Mouse (Mus musculus): ENCODE results near the gene Mylip. TPM values are rescaled to one million over a fixed set of nuclear protein-coding genes. Genes with fewer than 3 reads are reported as not detected.

Gene Mylip
- polyA plus RNA-seq, 1 experiment from 2014 or later, result 5.3 TPM

DNA sequence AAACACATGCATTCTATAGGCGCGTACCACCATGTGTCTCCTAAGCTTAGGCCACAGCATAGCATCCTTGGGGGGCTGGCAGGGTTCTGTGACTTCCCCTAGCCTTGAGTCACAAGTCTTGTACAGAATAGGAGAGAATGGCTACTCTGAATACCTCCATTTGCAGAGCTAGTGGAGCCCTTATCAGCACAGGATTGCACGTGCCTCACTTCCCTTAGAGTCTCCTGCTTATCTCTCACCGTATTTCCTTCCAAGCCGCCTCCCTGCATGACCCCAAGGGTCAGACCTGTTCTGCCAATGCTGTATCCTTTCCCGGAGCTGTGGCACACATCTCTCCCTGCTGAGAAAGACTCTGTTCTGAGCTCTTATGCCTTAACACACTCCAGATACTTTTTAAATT, 17.2 kb downstream of the Mylip start:
- DNase-seq (ENCODE audit: low spot score), result no peak
- 44% methylated on average over 6 of the region's 6 CpGs for WGBS
- peaks cover 74% of the 10 kb centered on the region for H3K36me3 ChIP-seq (ENCODE audit: control insufficient read depth, insufficient read depth, low read length)
- no peaks in the 10 kb centered on the region for H3K27me3 ChIP-seq (replicated peaks; ENCODE audit: control insufficient read depth, insufficient read depth, low read length)
- H3K9ac ChIP-seq (ENCODE audit: low read length), result no peak overlapping the region
- no peak overlapping the region for H3K4me2 ChIP-seq (ENCODE audit: low read length)
- no peak overlapping the region for H3K27ac ChIP-seq (ENCODE audit: low read depth)
- ATAC-seq (replicated peaks; ENCODE audit: low FRiP score, low TSS enrichment, low read depth), result no peak
- no peaks in the 10 kb centered on the region for H3K4me1 ChIP-seq (replicated peaks; ENCODE audit: control insufficient read depth, insufficient read depth, low read length)
- no peaks in the 10 kb centered on the region for H3K9me3 ChIP-seq (ENCODE audit: control insufficient read depth, low read length)
- no peak overlapping the region for H3K4me3 ChIP-seq (ENCODE audit: low read depth, low read length)

DNA sequence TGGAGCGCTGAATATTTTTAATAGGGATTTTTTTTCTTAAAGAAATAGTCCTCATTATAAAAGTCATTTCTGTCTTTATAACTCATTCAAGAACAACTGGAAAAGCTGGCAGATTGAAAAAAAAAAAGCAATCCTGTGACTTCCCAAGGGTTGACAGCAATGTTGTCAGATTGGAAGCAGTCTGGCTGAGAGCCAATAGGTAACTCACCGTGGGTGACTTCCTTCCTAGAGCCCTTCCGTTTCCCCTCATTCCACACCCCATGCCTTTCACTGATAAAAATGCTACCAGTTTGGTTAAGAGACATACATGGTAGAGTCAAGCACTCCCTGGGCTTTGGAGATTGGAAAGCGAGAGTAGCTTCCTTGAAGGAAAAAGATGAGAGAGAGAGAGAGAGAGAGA, 21.4 kb downstream of the Mylip start:
- H3K9me3 ChIP-seq (ENCODE audit: control insufficient read depth, low read length), result no peaks in the 10 kb centered on the region
- DNase-seq (ENCODE audit: low spot score) (no peak), ATAC-seq (replicated peaks; ENCODE audit: low FRiP score, low TSS enrichment, low read depth) (no peak)
- peaks cover 72% of the 10 kb centered on the region for H3K36me3 ChIP-seq (ENCODE audit: control insufficient read depth, insufficient read depth, low read length)
- no peaks in the 10 kb centered on the region for H3K27me3 ChIP-seq (replicated peaks; ENCODE audit: control insufficient read depth, insufficient read depth, low read length)
- H3K4me1 ChIP-seq (replicated peaks; ENCODE audit: control insufficient read depth, insufficient read depth, low read length), result peaks cover 5% of the 10 kb centered on the region; the same call in 1 of the 2 replicates
- no peak overlapping the region for H3K9ac ChIP-seq (ENCODE audit: low read length)
- 81% methylated on average over 4 of the region's 4 CpGs for WGBS
- no peak overlapping the region for H3K27ac ChIP-seq (ENCODE audit: low read depth)
- no peak overlapping the region for H3K4me3 ChIP-seq (ENCODE audit: low read depth, low read length)
- H3K4me2 ChIP-seq (ENCODE audit: low read length), result no peak overlapping the region

- 100% methylated on average over 1 of the region's 1 CpGs for WGBS
- ATAC-seq (replicated peaks; ENCODE audit: low FRiP score, low TSS enrichment, low read depth) (no peak), DNase-seq (ENCODE audit: low spot score) (no peak)
- Histone ChIP-seq H3K27me3 (replicated peaks; ENCODE audit: control insufficient read depth, insufficient read depth, low read length) (no peaks in the 10 kb centered on the region), H3K27ac (ENCODE audit: low read depth) (no peak overlapping the region), H3K4me3 (ENCODE audit: low read depth, low read length) (no peak overlapping the region), H3K4me2 (ENCODE audit: low read length) (no peak overlapping the region), H3K36me3 (ENCODE audit: control insufficient read depth, insufficient read depth, low read length) (peaks cover 51% of the 10 kb centered on the region), H3K9me3 (ENCODE audit: control insufficient read depth, low read length) (no peaks in the 10 kb centered on the region), H3K4me1 (replicated peaks; ENCODE audit: control insufficient read depth, insufficient read depth, low read length) (peaks cover 13% of the 10 kb centered on the region), H3K9ac (ENCODE audit: low read length) (no peak overlapping the region)
Observed at GRCm38 (mm10) chr13:45413066-45413465, 23.5 kb downstream of the Mylip start.

- Histone ChIP-seq H3K4me1 (replicated peaks; ENCODE audit: control insufficient read depth, insufficient read depth, low read length) (peaks cover 13% of the 10 kb centered on the region), H3K4me3 (ENCODE audit: low read depth, low read length) (no peak overlapping the region), H3K27me3 (replicated peaks; ENCODE audit: control insufficient read depth, insufficient read depth, low read length) (no peaks in the 10 kb centered on the region), H3K36me3 (ENCODE audit: control insufficient read depth, insufficient read depth, low read length) (peaks cover 41% of the 10 kb centered on the region), H3K27ac (ENCODE audit: low read depth) (no peak overlapping the region), H3K9me3 (ENCODE audit: control insufficient read depth, low read length) (no peaks in the 10 kb centered on the region), H3K4me2 (ENCODE audit: low read length) (no peak overlapping the region), H3K9ac (ENCODE audit: low read length) (no peak overlapping the region)
- no peak for ATAC-seq (replicated peaks; ENCODE audit: low FRiP score, low TSS enrichment, low read depth)
- DNase-seq (ENCODE audit: low spot score), result no peak
- 70% methylated on average over 9 of the region's 9 CpGs for WGBS
Observed at GRCm38 (mm10) chr13:45414031-45414430, 24.5 kb downstream of the Mylip start.

- Histone ChIP-seq H3K27ac (ENCODE audit: low read depth) (peak overlapping the region; percentile 41; the same call in 1 of the 2 replicates), H3K27me3 (replicated peaks; ENCODE audit: control insufficient read depth, insufficient read depth, low read length) (no peaks in the 10 kb centered on the region), H3K4me2 (ENCODE audit: low read length) (peak overlapping the region; percentile 23; the same call in 1 of the 2 replicates), H3K4me3 (ENCODE audit: low read depth, low read length) (no peak overlapping the region), H3K9me3 (ENCODE audit: control insufficient read depth, low read length) (no peaks in the 10 kb centered on the region), H3K36me3 (ENCODE audit: control insufficient read depth, insufficient read depth, low read length) (peaks cover 17% of the 10 kb centered on the region), H3K9ac (ENCODE audit: low read length) (no peak overlapping the region), H3K4me1 (replicated peaks; ENCODE audit: control insufficient read depth, insufficient read depth, low read length) (peaks cover 13% of the 10 kb centered on the region)
- ATAC-seq (replicated peaks; ENCODE audit: low FRiP score, low TSS enrichment, low read depth) (no peak), DNase-seq (ENCODE audit: low spot score) (no peak)
- 43% methylated on average over 14 of the region's 14 CpGs for WGBS
Observed at GRCm38 (mm10) chr13:45416621-45417057, 27.1 kb downstream of the Mylip start.

DNA sequence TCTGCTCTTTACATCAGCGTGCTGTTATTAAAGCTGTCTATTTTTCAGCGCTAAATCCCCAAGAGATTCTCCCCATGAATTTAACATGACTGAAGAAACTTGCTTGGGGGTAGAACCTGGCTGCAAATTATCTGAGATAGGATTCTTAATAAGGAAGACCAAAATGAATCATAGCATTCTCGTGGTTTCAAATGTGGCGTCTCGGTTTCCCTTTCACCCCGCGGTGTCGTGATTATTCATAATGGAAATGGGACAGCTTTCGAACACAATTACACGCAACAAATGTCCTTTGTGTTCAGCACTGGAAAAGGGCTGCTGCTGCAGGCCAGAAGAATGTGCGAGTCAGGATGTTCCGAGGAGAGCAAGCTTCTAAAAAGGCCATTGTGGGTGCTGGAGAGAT, 29.4 kb downstream of the Mylip start:
- H3K27me3 ChIP-seq (replicated peaks; ENCODE audit: control insufficient read depth, insufficient read depth, low read length), result no peaks in the 10 kb centered on the region
- H3K4me2 ChIP-seq (ENCODE audit: low read length), result no peak overlapping the region
- H3K4me1 ChIP-seq (replicated peaks; ENCODE audit: control insufficient read depth, insufficient read depth, low read length), result peaks cover 12% of the 10 kb centered on the region
- DNase-seq (ENCODE audit: low spot score) (no peak), ATAC-seq (replicated peaks; ENCODE audit: low FRiP score, low TSS enrichment, low read depth) (no peak)
- no peak overlapping the region for H3K4me3 ChIP-seq (ENCODE audit: low read depth, low read length)
- 75% methylated on average over 12 of the region's 12 CpGs for WGBS
- no peak overlapping the region for H3K27ac ChIP-seq (ENCODE audit: low read depth)
- H3K9ac ChIP-seq (ENCODE audit: low read length), result no peak overlapping the region
- H3K9me3 ChIP-seq (ENCODE audit: control insufficient read depth, low read length), result no peaks in the 10 kb centered on the region
- no peaks in the 10 kb centered on the region for H3K36me3 ChIP-seq (ENCODE audit: control insufficient read depth, insufficient read depth, low read length)

DNA sequence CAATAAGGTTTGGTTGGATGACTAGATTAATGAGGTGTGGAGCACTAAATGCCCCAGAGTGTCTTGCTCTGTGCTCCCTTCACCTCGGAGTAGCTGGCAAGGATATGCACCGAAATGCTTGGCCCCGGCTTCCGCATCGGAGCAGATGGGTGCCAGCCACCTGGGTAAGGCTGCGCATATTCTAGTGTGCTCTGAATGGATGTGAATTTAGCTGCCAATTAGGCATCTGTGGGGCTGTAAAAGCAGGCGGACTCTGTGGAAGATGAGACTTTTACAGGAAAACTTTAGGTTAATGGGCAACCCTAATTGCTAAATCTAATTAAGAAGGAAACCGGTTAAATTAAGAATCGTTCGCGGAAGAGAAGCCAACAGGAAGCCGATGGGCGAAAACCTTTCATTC, 32.7 kb downstream of the Mylip start:
- ATAC-seq (replicated peaks; ENCODE audit: low FRiP score, low TSS enrichment, low read depth) (no peak), DNase-seq (ENCODE audit: low spot score) (no peak)
- H3K4me1 ChIP-seq (replicated peaks; ENCODE audit: control insufficient read depth, insufficient read depth, low read length), result no peaks in the 10 kb centered on the region
- H3K4me2 ChIP-seq (ENCODE audit: low read length), result no peak overlapping the region
- no peaks in the 10 kb centered on the region for H3K36me3 ChIP-seq (ENCODE audit: control insufficient read depth, insufficient read depth, low read length)
- no peak overlapping the region for H3K9ac ChIP-seq (ENCODE audit: low read length)
- H3K27ac ChIP-seq (ENCODE audit: low read depth), result no peak overlapping the region
- 85% methylated on average over 13 of the region's 13 CpGs for WGBS
- no peaks in the 10 kb centered on the region for H3K27me3 ChIP-seq (replicated peaks; ENCODE audit: control insufficient read depth, insufficient read depth, low read length)
- no peak overlapping the region for H3K4me3 ChIP-seq (ENCODE audit: low read depth, low read length)
- no peaks in the 10 kb centered on the region for H3K9me3 ChIP-seq (ENCODE audit: control insufficient read depth, low read length)

DNA sequence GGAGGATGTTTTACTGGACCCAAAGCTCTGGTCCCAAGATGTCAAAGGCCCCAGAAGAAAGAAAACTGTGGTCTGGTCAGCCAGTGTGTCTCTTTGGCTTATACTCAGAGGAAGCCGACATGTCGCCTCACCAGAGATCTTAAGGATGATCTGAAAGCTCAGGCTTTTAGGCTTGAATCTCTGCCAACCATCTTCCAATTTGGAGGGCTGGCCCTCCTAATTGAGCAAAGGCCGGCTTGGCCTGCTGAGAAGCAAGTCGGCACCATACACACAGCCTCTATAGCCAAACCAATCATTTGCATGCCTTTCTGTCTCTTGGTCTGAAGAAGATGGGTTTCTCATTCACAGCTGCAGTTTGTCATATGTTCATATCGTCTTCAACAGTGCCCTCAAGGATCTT, 33.2 kb downstream of the Mylip start:
- Histone ChIP-seq H3K27ac (ENCODE audit: low read depth) (no peak overlapping the region), H3K9ac (ENCODE audit: low read length) (no peak overlapping the region), H3K4me2 (ENCODE audit: low read length) (no peak overlapping the region), H3K9me3 (ENCODE audit: control insufficient read depth, low read length) (no peaks in the 10 kb centered on the region), H3K4me3 (ENCODE audit: low read depth, low read length) (no peak overlapping the region), H3K36me3 (ENCODE audit: control insufficient read depth, insufficient read depth, low read length) (no peaks in the 10 kb centered on the region), H3K27me3 (replicated peaks; ENCODE audit: control insufficient read depth, insufficient read depth, low read length) (no peaks in the 10 kb centered on the region), H3K4me1 (replicated peaks; ENCODE audit: control insufficient read depth, insufficient read depth, low read length) (no peaks in the 10 kb centered on the region)
- ATAC-seq (replicated peaks; ENCODE audit: low FRiP score, low TSS enrichment, low read depth), result no peak
- WGBS, result 71% methylated on average over 5 of the region's 5 CpGs
- no peak for DNase-seq (ENCODE audit: low spot score)

- Histone ChIP-seq H3K4me2 (ENCODE audit: low read length) (no peak overlapping the region), H3K4me3 (ENCODE audit: low read depth, low read length) (no peak overlapping the region), H3K9me3 (ENCODE audit: control insufficient read depth, low read length) (no peaks in the 10 kb centered on the region), H3K27ac (ENCODE audit: low read depth) (no peak overlapping the region), H3K36me3 (ENCODE audit: control insufficient read depth, insufficient read depth, low read length) (no peaks in the 10 kb centered on the region), H3K4me1 (replicated peaks; ENCODE audit: control insufficient read depth, insufficient read depth, low read length) (no peaks in the 10 kb centered on the region), H3K9ac (ENCODE audit: low read length) (no peak overlapping the region), H3K27me3 (replicated peaks; ENCODE audit: control insufficient read depth, insufficient read depth, low read length) (no peaks in the 10 kb centered on the region)
- 79% methylated on average over 5 of the region's 5 CpGs for WGBS
- DNase-seq (ENCODE audit: low spot score) (no peak), ATAC-seq (replicated peaks; ENCODE audit: low FRiP score, low TSS enrichment, low read depth) (no peak)
Observed at GRCm38 (mm10) chr13:45423905-45424304, 34.4 kb downstream of the Mylip start.

All from intestine, embryonic 14.5 days (tissue).